9 mouse cellular contexts compared by ENCODE assay signal in genomic region chr15:56278006-56278405, GRCm38 (mm10).
DNase-seq lines count a peak whose midpoint lies in the region; ATAC-seq and TF ChIP-seq lines count a peak whose summit lies in the region.
"Had no signal": no experiment of that assay in that cellular context is flagged by ENCODE, and none has a peak within 500 bp of the region (broad histone marks: within the 10 kb centered on the region; RNA-seq: fewer than 3 reads in every experiment).

No protein-coding gene starts in this region.

- DNase-seq in intestine, embryonic 14.5 days (ENCODE audit: low spot score): peak; percentile 52
- DNase-seq in embryo, embryonic 10.5 days (ENCODE audit: low spot score): peak; percentile 6
- DNase-seq in hindbrain, embryonic 14.5 days (ENCODE audit: low spot score): peak; percentile 67
- peak; percentile 72 for DNase-seq in midbrain, postnatal 0 days (ENCODE audit: low spot score)
- no peak for DNase-seq in spleen, postnatal 36 days (ENCODE audit: low spot score in 2 of 2)
- no peak for DNase-seq in urinary bladder, postnatal 25 days (ENCODE audit: low spot score)

- no peak overlapping the region for H3K4me2 ChIP-seq in intestine, embryonic 14.5 days (ENCODE audit: low read length)
- no peak overlapping the region for H3K4me2 ChIP-seq in intestine, postnatal 0 days (replicated peaks; ENCODE audit: low read depth)
- no peak overlapping the region for H3K4me2 ChIP-seq in hindbrain, embryonic 14.5 days (replicated peaks)
- no peak overlapping the region for H3K4me2 ChIP-seq in midbrain, postnatal 0 days (ENCODE audit: low read depth, low read length, poor library complexity, severe bottlenecking)
- H3K4me2 ChIP-seq: liver, embryonic 11.5 days had no signal

- 0 out of 2 replicates have a peak, but pooled peaks have one; percentile 43 for ATAC-seq in intestine, embryonic 14.5 days (replicated peaks; ENCODE audit: low FRiP score, low TSS enrichment, low read depth)
- no peak for ATAC-seq in intestine, postnatal 0 days
- ATAC-seq in hindbrain, embryonic 14.5 days (ENCODE audit: low FRiP score): peak; percentile 75
- ATAC-seq in midbrain, postnatal 0 days (ENCODE audit: low FRiP score): peak; percentile 58; the same call in 1 of the 2 replicates
- ATAC-seq: CD4-positive, CD25-positive, alpha-beta regulatory T cell, adult 4 months had no signal

- H3K27ac ChIP-seq in intestine, embryonic 14.5 days (ENCODE audit: low read depth): peak overlapping the region; percentile 64; the same call in 1 of the 2 replicates
- H3K27ac ChIP-seq in intestine, postnatal 0 days (ENCODE audit: low read depth, low read length): no peak overlapping the region
- peak overlapping the region; percentile 58 for H3K27ac ChIP-seq in hindbrain, embryonic 14.5 days
- H3K27ac ChIP-seq in midbrain, postnatal 0 days (ENCODE audit: low read depth, low read length): no peak overlapping the region

- no peaks in the 10 kb centered on the region for H3K36me3 ChIP-seq in intestine, embryonic 14.5 days (ENCODE audit: control insufficient read depth, insufficient read depth, low read length)
- no peaks in the 10 kb centered on the region for H3K36me3 ChIP-seq in intestine, postnatal 0 days (ENCODE audit: control insufficient read depth, insufficient read depth)
- H3K36me3 ChIP-seq in hindbrain, embryonic 14.5 days (replicated peaks; ENCODE audit: control insufficient read depth, insufficient read depth): no peaks in the 10 kb centered on the region
- H3K36me3 ChIP-seq in midbrain, postnatal 0 days (ENCODE audit: insufficient read depth, low read length): no peaks in the 10 kb centered on the region

- no peak for TF ChIP-seq CTCF in intestine, postnatal 0 days (IDR thresholded peaks at IDR 0.05; ENCODE audit: low read depth)
- no peak for TF ChIP-seq CTCF in midbrain, postnatal 0 days (IDR thresholded peaks at IDR 0.05)

- no peak overlapping the region for H3K9ac ChIP-seq in intestine, embryonic 14.5 days (ENCODE audit: low read length)
- no peak overlapping the region for H3K9ac ChIP-seq in intestine, postnatal 0 days (ENCODE audit: low read depth, low read length)
- H3K9ac ChIP-seq in hindbrain, embryonic 14.5 days: no peak overlapping the region
- H3K9ac ChIP-seq in midbrain, postnatal 0 days (replicated peaks; ENCODE audit: low read length, poor library complexity, severe bottlenecking): no peak overlapping the region

- no peak overlapping the region for H3K4me3 ChIP-seq in intestine, embryonic 14.5 days (ENCODE audit: low read depth, low read length)
- H3K4me3 ChIP-seq in intestine, postnatal 0 days (ENCODE audit: low read depth, low read length): no peak overlapping the region
- no peak overlapping the region for H3K4me3 ChIP-seq in hindbrain, embryonic 14.5 days (replicated peaks; ENCODE audit: low read length)
- no peak overlapping the region for H3K4me3 ChIP-seq in midbrain, postnatal 0 days (ENCODE audit: low read depth, low read length)

- peaks cover 16% of the 10 kb centered on the region for H3K4me1 ChIP-seq in intestine, embryonic 14.5 days (replicated peaks; ENCODE audit: control insufficient read depth, insufficient read depth, low read length)
- H3K4me1 ChIP-seq in intestine, postnatal 0 days (replicated peaks; ENCODE audit: control insufficient read depth, insufficient read depth, low read length): no peaks in the 10 kb centered on the region
- H3K4me1 ChIP-seq in hindbrain, embryonic 14.5 days (replicated peaks; ENCODE audit: control insufficient read depth, insufficient read depth, low read length): peaks cover 13% of the 10 kb centered on the region
- no peaks in the 10 kb centered on the region; the same call in 1 of the 2 replicates for H3K4me1 ChIP-seq in midbrain, postnatal 0 days (ENCODE audit: insufficient read depth, low read length)

- WGBS in intestine, embryonic 14.5 days: 25% methylated on average over 3 of the region's 3 CpGs
- WGBS in intestine, postnatal 0 days: 50% methylated on average over 3 of the region's 3 CpGs
- 27% methylated on average over 3 of the region's 3 CpGs for WGBS in hindbrain, embryonic 14.5 days
- WGBS in midbrain, postnatal 0 days: 29% methylated on average over 3 of the region's 3 CpGs

- H3K9me3 ChIP-seq in intestine, embryonic 14.5 days (ENCODE audit: control insufficient read depth, low read length): no peaks in the 10 kb centered on the region
- no peaks in the 10 kb centered on the region for H3K9me3 ChIP-seq in intestine, postnatal 0 days (ENCODE audit: control insufficient read depth)
- H3K9me3 ChIP-seq in hindbrain, embryonic 14.5 days (ENCODE audit: control insufficient read depth, low read length): no peaks in the 10 kb centered on the region
- no peaks in the 10 kb centered on the region for H3K9me3 ChIP-seq in midbrain, postnatal 0 days (ENCODE audit: low read length)

- H3K27me3 ChIP-seq in intestine, embryonic 14.5 days (replicated peaks; ENCODE audit: control insufficient read depth, insufficient read depth, low read length): no peaks in the 10 kb centered on the region
- H3K27me3 ChIP-seq in intestine, postnatal 0 days (replicated peaks; ENCODE audit: control insufficient read depth, insufficient read depth, low read length): no peaks in the 10 kb centered on the region
- no peaks in the 10 kb centered on the region for H3K27me3 ChIP-seq in hindbrain, embryonic 14.5 days (ENCODE audit: control insufficient read depth, insufficient read depth, low read length)
- H3K27me3 ChIP-seq in midbrain, postnatal 0 days (ENCODE audit: insufficient read depth, low read length): no peaks in the 10 kb centered on the region

Comparison
In these comparisons a context has a peak if more than half of its experiments do, and no peak if none do; other contexts are left out.
1. H3K27ac ChIP-seq: peak in intestine, embryonic 14.5 days (single experiment) and hindbrain, embryonic 14.5 days (single experiment); none in intestine, postnatal 0 days (single experiment) and midbrain, postnatal 0 days (single experiment).
2. DNase-seq: peak in intestine, embryonic 14.5 days (single experiment), embryo, embryonic 10.5 days (single experiment), hindbrain, embryonic 14.5 days (single experiment) and midbrain, postnatal 0 days (single experiment); none in spleen, postnatal 36 days (0 of 2) and urinary bladder, postnatal 25 days (single experiment).